Mouse (Mus musculus): ENCODE results near the gene Gm128. TPM values are rescaled to one million over a fixed set of nuclear protein-coding genes. Genes with fewer than 3 reads are reported as not detected.

Gene Gm128
- total and polyA plus RNA-seq, 2 experiments from 2014 or later, result 0.61 to 1.4 TPM

DNA sequence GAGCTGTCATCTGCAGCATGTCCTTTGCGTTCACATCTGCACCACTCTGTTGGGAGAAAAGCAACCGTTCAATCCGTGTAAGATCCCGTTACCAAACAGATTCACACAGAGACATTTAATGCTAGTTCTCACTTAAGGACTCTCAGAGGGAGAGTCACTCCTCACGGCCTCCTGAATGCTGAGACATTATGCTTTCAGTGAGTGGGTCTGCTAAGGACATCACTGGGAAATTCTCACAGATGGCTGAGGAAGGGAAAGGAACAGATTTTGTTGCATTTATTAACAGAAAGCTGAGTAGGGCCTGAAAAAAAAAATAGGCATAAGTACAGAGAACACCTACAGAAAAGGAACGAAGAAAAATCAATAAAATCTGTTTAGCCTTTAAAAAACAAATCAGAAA lies 37.5 kb downstream of the Gm128 start:
- no peaks in the 10 kb centered on the region for H3K4me1 ChIP-seq (ENCODE audit: insufficient read depth, low read length)
- ATAC-seq (no peak), DNase-seq (ENCODE audit: low spot score) (no peak)
- no peaks in the 10 kb centered on the region for H3K27me3 ChIP-seq (ENCODE audit: insufficient read depth, low read length)
- no peak overlapping the region for H3K9ac ChIP-seq (replicated peaks; ENCODE audit: low read length)
- no peak overlapping the region for H3K27ac ChIP-seq
- no peak overlapping the region for H3K4me2 ChIP-seq (ENCODE audit: low read depth, low read length)
- 93% methylated on average over 6 of the region's 6 CpGs for WGBS
- H3K9me3 ChIP-seq (ENCODE audit: low read length), result no peaks in the 10 kb centered on the region
- H3K4me3 ChIP-seq (ENCODE audit: low read length), result no peak overlapping the region
- TF ChIP-seq CTCF (IDR thresholded peaks at IDR 0.05; ENCODE audit: low read depth), result no peak
- H3K36me3 ChIP-seq (ENCODE audit: insufficient read depth, low read length), result peaks cover 29% of the 10 kb centered on the region

- Histone ChIP-seq H3K9me3 (ENCODE audit: low read length) (no peaks in the 10 kb centered on the region), H3K4me1 (ENCODE audit: insufficient read depth, low read length) (no peaks in the 10 kb centered on the region), H3K4me3 (ENCODE audit: low read length) (no peak overlapping the region), H3K27me3 (ENCODE audit: insufficient read depth, low read length) (no peaks in the 10 kb centered on the region), H3K9ac (replicated peaks; ENCODE audit: low read length) (no peak overlapping the region), H3K27ac (no peak overlapping the region), H3K4me2 (ENCODE audit: low read depth, low read length) (no peak overlapping the region), H3K36me3 (ENCODE audit: insufficient read depth, low read length) (peaks cover 38% of the 10 kb centered on the region)
- TF ChIP-seq CTCF (IDR thresholded peaks at IDR 0.05; ENCODE audit: low read depth), result no peak
- DNase-seq (ENCODE audit: low spot score) (no peak), ATAC-seq (no peak)
- WGBS, result 66% methylated on average over 2 of the region's 2 CpGs
Observed at GRCm38 (mm10) chr3:95200562-95200961, 40.8 kb downstream of the Gm128 start.

GRCm38 (mm10) chr3:95200132-95200531 lies 41.3 kb downstream of the Gm128 start:
- WGBS, result 77% methylated on average over 7 of the region's 7 CpGs
- H3K27me3 ChIP-seq (ENCODE audit: insufficient read depth, low read length), result no peaks in the 10 kb centered on the region
- H3K4me1 ChIP-seq (ENCODE audit: insufficient read depth, low read length), result no peaks in the 10 kb centered on the region
- ATAC-seq, result no peak
- H3K4me3 ChIP-seq (ENCODE audit: low read length), result no peak overlapping the region
- no peak overlapping the region for H3K4me2 ChIP-seq (ENCODE audit: low read depth, low read length)
- no peaks in the 10 kb centered on the region for H3K9me3 ChIP-seq (ENCODE audit: low read length)
- DNase-seq (ENCODE audit: low spot score), result no peak
- H3K27ac ChIP-seq, result no peak overlapping the region
- TF ChIP-seq CTCF (IDR thresholded peaks at IDR 0.05; ENCODE audit: low read depth), result no peak
- peaks cover 42% of the 10 kb centered on the region for H3K36me3 ChIP-seq (ENCODE audit: insufficient read depth, low read length)
- no peak overlapping the region for H3K9ac ChIP-seq (replicated peaks; ENCODE audit: low read length)

GRCm38 (mm10) chr3:95199101-95199500 lies 42.3 kb downstream of the Gm128 start:
- H3K9me3 ChIP-seq (ENCODE audit: low read length), result no peaks in the 10 kb centered on the region
- no peaks in the 10 kb centered on the region for H3K27me3 ChIP-seq (ENCODE audit: insufficient read depth, low read length)
- no peak for TF ChIP-seq CTCF (IDR thresholded peaks at IDR 0.05; ENCODE audit: low read depth)
- no peak for DNase-seq (ENCODE audit: low spot score)
- H3K27ac ChIP-seq, result no peak overlapping the region
- H3K4me2 ChIP-seq (ENCODE audit: low read depth, low read length), result no peak overlapping the region
- no peak overlapping the region for H3K4me3 ChIP-seq (ENCODE audit: low read length)
- H3K9ac ChIP-seq (replicated peaks; ENCODE audit: low read length), result no peak overlapping the region
- H3K36me3 ChIP-seq (ENCODE audit: insufficient read depth, low read length), result peaks cover 35% of the 10 kb centered on the region
- 85% methylated on average over 1 of the region's 1 CpGs for WGBS
- ATAC-seq, result no peak
- no peaks in the 10 kb centered on the region for H3K4me1 ChIP-seq (ENCODE audit: insufficient read depth, low read length)

DNA sequence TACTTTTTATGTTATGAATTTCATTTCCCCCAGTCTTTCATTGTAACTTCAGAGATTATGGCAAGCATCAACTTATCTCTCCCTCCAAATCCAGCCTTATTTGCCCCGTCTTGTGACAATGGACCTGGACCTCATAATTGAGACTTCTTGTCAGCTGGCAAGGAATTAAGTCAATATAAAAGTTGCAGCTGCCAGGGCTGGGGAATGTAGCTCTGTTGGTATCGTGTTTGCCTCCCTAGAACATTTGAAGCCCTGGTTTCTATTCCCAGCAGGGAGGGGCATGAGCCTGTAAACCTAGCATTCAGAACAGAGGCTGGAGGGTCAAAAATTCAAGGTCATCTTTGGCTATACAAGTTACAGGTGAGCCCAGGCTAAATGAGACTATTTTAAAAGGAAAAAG lies 45.6 kb downstream of the Gm128 start:
- DNase-seq (ENCODE audit: low spot score) (no peak), ATAC-seq (no peak)
- no peaks in the 10 kb centered on the region for H3K9me3 ChIP-seq (ENCODE audit: low read length)
- H3K4me2 ChIP-seq (ENCODE audit: low read depth, low read length), result no peak overlapping the region
- H3K27ac ChIP-seq, result no peak overlapping the region
- H3K36me3 ChIP-seq (ENCODE audit: insufficient read depth, low read length), result peaks cover 30% of the 10 kb centered on the region
- H3K27me3 ChIP-seq (ENCODE audit: insufficient read depth, low read length), result no peaks in the 10 kb centered on the region
- no peaks in the 10 kb centered on the region for H3K4me1 ChIP-seq (ENCODE audit: insufficient read depth, low read length)
- H3K4me3 ChIP-seq (ENCODE audit: low read length), result no peak overlapping the region
- no peak for TF ChIP-seq CTCF (IDR thresholded peaks at IDR 0.05; ENCODE audit: low read depth)
- H3K9ac ChIP-seq (replicated peaks; ENCODE audit: low read length), result no peak overlapping the region
- 84% methylated on average over 2 of the region's 2 CpGs for WGBS

- TF ChIP-seq CTCF (IDR thresholded peaks at IDR 0.05; ENCODE audit: low read depth), result no peak
- no peak overlapping the region for H3K4me3 ChIP-seq (ENCODE audit: low read length)
- H3K9me3 ChIP-seq (ENCODE audit: low read length), result no peaks in the 10 kb centered on the region
- ATAC-seq (no peak), DNase-seq (ENCODE audit: low spot score) (peak; percentile 46)
- peaks cover 34% of the 10 kb centered on the region for H3K36me3 ChIP-seq (ENCODE audit: insufficient read depth, low read length)
- H3K4me2 ChIP-seq (ENCODE audit: low read depth, low read length), result no peak overlapping the region
- H3K27me3 ChIP-seq (ENCODE audit: insufficient read depth, low read length), result no peaks in the 10 kb centered on the region
- WGBS, result 55% methylated on average over 6 of the region's 6 CpGs
- no peaks in the 10 kb centered on the region for H3K4me1 ChIP-seq (ENCODE audit: insufficient read depth, low read length)
- H3K27ac ChIP-seq, result no peak overlapping the region
- no peak overlapping the region for H3K9ac ChIP-seq (replicated peaks; ENCODE audit: low read length)
Observed at GRCm38 (mm10) chr3:95194721-95195135, 46.7 kb downstream of the Gm128 start.

Other genes with a start within 250 kb of the Gm128 start
- 34.1 and 35.4 TPM in 2 replicates for gene Zfp687, start 226.2 kb downstream of the Gm128 start, total RNA-seq (2014; rRNA removed)
- gene Zfp687, start 226.2 kb downstream of the Gm128 start, polyA plus RNA-seq (2015; fragmentation: Nextera tagmentation; extraction: Ambion mirVana), result 17.3 and 18.0 TPM in 2 replicates
- gene Psmd4, start 199.0 kb downstream of the Gm128 start, total RNA-seq (2014; rRNA removed), result 208 and 210 TPM in 2 replicates
- 267 and 272 TPM in 2 replicates for gene Psmd4, start 199.0 kb downstream of the Gm128 start, polyA plus RNA-seq (2015; fragmentation: Nextera tagmentation; extraction: Ambion mirVana)
- gene Pip5k1a, start 134.7 kb downstream of the Gm128 start, total RNA-seq (2014; rRNA removed), result 15.5 and 18.5 TPM in 2 replicates
- 12.4 and 14.7 TPM in 2 replicates for gene Pip5k1a, start 134.7 kb downstream of the Gm128 start, polyA plus RNA-seq (2015; fragmentation: Nextera tagmentation; extraction: Ambion mirVana)
- gene Vps72, start 130.6 kb downstream of the Gm128 start, total RNA-seq (2014; rRNA removed), result 52.7 and 53.6 TPM in 2 replicates
- gene Vps72, start 130.6 kb downstream of the Gm128 start, polyA plus RNA-seq (2015; fragmentation: Nextera tagmentation; extraction: Ambion mirVana), result 121 and 123 TPM in 2 replicates
- gene Tmod4, start 117.1 kb downstream of the Gm128 start, total RNA-seq (2014; rRNA removed), result 0.43 and 0.73 TPM in 2 replicates
- gene Tmod4, start 117.1 kb downstream of the Gm128 start, polyA plus RNA-seq (2015; fragmentation: Nextera tagmentation; extraction: Ambion mirVana), result 1.1 and 1.5 TPM in 2 replicates
- gene Scnm1, start 107.6 kb downstream of the Gm128 start, total RNA-seq (2014; rRNA removed), result 44.6 and 56.7 TPM in 2 replicates
- gene Scnm1, start 107.6 kb downstream of the Gm128 start, polyA plus RNA-seq (2015; fragmentation: Nextera tagmentation; extraction: Ambion mirVana), result 72.1 and 75.7 TPM in 2 replicates
- gene Lysmd1, start 107.5 kb downstream of the Gm128 start, total RNA-seq (2014; rRNA removed), result 33.4 and 38.5 TPM in 2 replicates
- 39.2 and 42.4 TPM in 2 replicates for gene Lysmd1, start 107.5 kb downstream of the Gm128 start, polyA plus RNA-seq (2015; fragmentation: Nextera tagmentation; extraction: Ambion mirVana)
- 1.9 and 2.3 TPM in 2 replicates for gene Tnfaip8l2, start 99.2 kb downstream of the Gm128 start, total RNA-seq (2014; rRNA removed)
- gene Tnfaip8l2, start 99.2 kb downstream of the Gm128 start, polyA plus RNA-seq (2015; fragmentation: Nextera tagmentation; extraction: Ambion mirVana), result 3.1 and 3.6 TPM in 2 replicates
- 127 and 172 TPM in 2 replicates for gene Sema6c, start 81.1 kb downstream of the Gm128 start, total RNA-seq (2014; rRNA removed)
- 15.6 and 16.4 TPM in 2 replicates for gene Sema6c, start 81.1 kb downstream of the Gm128 start, polyA plus RNA-seq (2015; fragmentation: Nextera tagmentation; extraction: Ambion mirVana)
- gene Gabpb2, start 23.7 kb downstream of the Gm128 start, total RNA-seq (2014; rRNA removed), result 8.6 and 9.2 TPM in 2 replicates
- gene Gabpb2, start 23.7 kb downstream of the Gm128 start, polyA plus RNA-seq (2015; fragmentation: Nextera tagmentation; extraction: Ambion mirVana), result 2.6 and 2.9 TPM in 2 replicates
- 60.4 and 62.4 TPM in 2 replicates for gene Cdc42se1, start 12.9 kb downstream of the Gm128 start, total RNA-seq (2014; rRNA removed)
- gene Cdc42se1, start 12.9 kb downstream of the Gm128 start, polyA plus RNA-seq (2015; fragmentation: Nextera tagmentation; extraction: Ambion mirVana), result 54.0 and 56.4 TPM in 2 replicates
- 347 and 357 TPM in 2 replicates for gene Mllt11, start 9.4 kb downstream of the Gm128 start, total RNA-seq (2014; rRNA removed)
- gene Mllt11, start 9.4 kb downstream of the Gm128 start, polyA plus RNA-seq (2015; fragmentation: Nextera tagmentation; extraction: Ambion mirVana), result 446 and 473 TPM in 2 replicates
- not detected in 2 replicates for gene Bnipl, start 9.6 kb upstream of the Gm128 start, total RNA-seq (2014; rRNA removed)
- 0.24 TPM in 1 of 2 replicates, not detected in the other for gene Bnipl, start 9.6 kb upstream of the Gm128 start, polyA plus RNA-seq (2015; fragmentation: Nextera tagmentation; extraction: Ambion mirVana)
- 31.1 and 31.8 TPM in 2 replicates for gene Mindy1, start 39.7 kb upstream of the Gm128 start, total RNA-seq (2014; rRNA removed)
- gene Mindy1, start 39.7 kb upstream of the Gm128 start, polyA plus RNA-seq (2015; fragmentation: Nextera tagmentation; extraction: Ambion mirVana), result 32.6 and 33.8 TPM in 2 replicates
- gene Prune1, start 40.5 kb upstream of the Gm128 start, total RNA-seq (2014; rRNA removed), result 72.7 and 77.4 TPM in 2 replicates
- 56.6 and 60.4 TPM in 2 replicates for gene Prune1, start 40.5 kb upstream of the Gm128 start, polyA plus RNA-seq (2015; fragmentation: Nextera tagmentation; extraction: Ambion mirVana)
- 0.31 TPM in 1 of 2 replicates, not detected in the other for gene Anxa9, start 65.6 kb upstream of the Gm128 start, total RNA-seq (2014; rRNA removed)
- 0.28 and 0.48 TPM in 2 replicates for gene Anxa9, start 65.6 kb upstream of the Gm128 start, polyA plus RNA-seq (2015; fragmentation: Nextera tagmentation; extraction: Ambion mirVana)
- 43.7 and 64.0 TPM in 2 replicates for gene Cers2, start 73.2 kb upstream of the Gm128 start, total RNA-seq (2014; rRNA removed)
- 87.4 and 90.5 TPM in 2 replicates for gene Cers2, start 73.2 kb upstream of the Gm128 start, polyA plus RNA-seq (2015; fragmentation: Nextera tagmentation; extraction: Ambion mirVana)
- 36.6 and 50.8 TPM in 2 replicates for gene Setdb1, start 115.6 kb upstream of the Gm128 start, total RNA-seq (2014; rRNA removed)
- gene Setdb1, start 115.6 kb upstream of the Gm128 start, polyA plus RNA-seq (2015; fragmentation: Nextera tagmentation; extraction: Ambion mirVana), result 26.4 and 26.5 TPM in 2 replicates
- gene 4930558C23Rik, start 161.2 kb upstream of the Gm128 start, total RNA-seq (2014; rRNA removed), result not detected in 2 replicates
- gene 4930558C23Rik, start 161.2 kb upstream of the Gm128 start, polyA plus RNA-seq (2015; fragmentation: Nextera tagmentation; extraction: Ambion mirVana), result not detected in 2 replicates
- gene Arnt, start 192.8 kb upstream of the Gm128 start, total RNA-seq (2014; rRNA removed), result 16.0 and 16.7 TPM in 2 replicates
- 9.6 and 11.6 TPM in 2 replicates for gene Arnt, start 192.8 kb upstream of the Gm128 start, polyA plus RNA-seq (2015; fragmentation: Nextera tagmentation; extraction: Ambion mirVana)

All from hindbrain, postnatal 0 days (tissue).